Mouse (Mus musculus) stomach, postnatal 0 days (tissue): ENCODE data around the gene Rpl3l.

Experiments used
- CTCF ChIP-seq: IDR thresholded peaks from 2 replicates; pipeline ENCODE4 v1.5.1; 2016; ENCODE audit warnings: antibody characterized with exemption, low read depth, mild to moderate bottlenecking, moderate library complexity
- EP300 ChIP-seq: optimal IDR thresholded peaks from 2 replicates; pipeline ENCODE3; 2016; ENCODE audit warnings: antibody characterized with exemption

- TF ChIP-seq EP300 (no peak), CTCF (no peak)
Observed at GRCm38 (mm10) chr17:24777073-24777472, 49.5 kb downstream of the Rpl3l start.
